Mouse (Mus musculus): ENCODE results near the gene Zfp53. TPM values are rescaled to one million over a fixed set of nuclear protein-coding genes. Genes with fewer than 3 reads are reported as not detected.
"Not testable (repeated sequence)": the region's sequence is repeated elsewhere in the genome, so short reads cannot be mapped to it uniquely, and the experiment has no call there.

Gene Zfp53
- polyA plus RNA-seq (2015; fragmentation: Nextera tagmentation; extraction: Ambion mirVana) = 3.0 and 3.6 TPM in 2 replicates

- Histone ChIP-seq H3K4me3 (replicated peaks) (peak within 1 kb of the TSS; percentile 78), H3K27ac (replicated peaks) (peak within 1 kb of the TSS; percentile 69), H3K9me3 (replicated peaks) (no peaks in the 10 kb centered on the region), H3K36me3 (replicated peaks) (0 out of 2 replicates have a peak, but pooled peaks cover 5% of the 10 kb centered on the region), H3K9ac (peak within 1 kb of the TSS; percentile 65), H3K27me3 (no peaks in the 10 kb centered on the region), H3K4me1 (replicated peaks) (peaks cover 20% of the 10 kb centered on the region), H3K4me2 (peak within 1 kb of the TSS; percentile 80)
- ATAC-seq (ENCODE audit: insufficient read depth) = peak; percentile 100
- 2% methylated on average over 34 of the region's 34 CpGs for WGBS (ENCODE audit: insufficient replicate concordance)
These were observed at the start of gene Zfp53 for GRCm38 (mm10) chr17:21488760-21489499. Gene Zfp53 (plus strand): TSS chr17:21488998.

GRCm38 (mm10) chr17:21449669-21450068 is 39.1 kb upstream of the Zfp53 start:
- Histone ChIP-seq H3K36me3 (replicated peaks) (peaks cover 4% of the 10 kb centered on the region; the same call in 1 of the 2 replicates), H3K9ac (peak overlapping the region; percentile 73), H3K27me3 (no peaks in the 10 kb centered on the region), H3K9me3 (replicated peaks) (no peaks in the 10 kb centered on the region), H3K4me3 (replicated peaks) (peak overlapping the region; percentile 80), H3K4me1 (replicated peaks) (peaks cover 16% of the 10 kb centered on the region), H3K4me2 (peak overlapping the region; percentile 86), H3K27ac (replicated peaks) (peak overlapping the region; percentile 89)
- 0% methylated on average over 3 of the region's 3 CpGs for WGBS (ENCODE audit: insufficient replicate concordance)
- ATAC-seq (ENCODE audit: insufficient read depth) = peak; percentile 77

- ATAC-seq (ENCODE audit: insufficient read depth) = peak; percentile 100
- H3K9me3 ChIP-seq (replicated peaks) = no peaks in the 10 kb centered on the region
- no peaks in the 10 kb centered on the region for H3K27me3 ChIP-seq
- H3K9ac ChIP-seq = peak within 1 kb of the TSS; percentile 73
- H3K4me2 ChIP-seq = peak within 1 kb of the TSS; percentile 86
- under 1% methylated on average over 26 of the region's 26 CpGs for WGBS (ENCODE audit: insufficient replicate concordance)
- peaks cover 4% of the 10 kb centered on the region; the same call in 1 of the 2 replicates for H3K36me3 ChIP-seq (replicated peaks)
- peak within 1 kb of the TSS; percentile 80 for H3K4me3 ChIP-seq (replicated peaks)
- H3K4me1 ChIP-seq (replicated peaks) = peaks cover 16% of the 10 kb centered on the region
- peak within 1 kb of the TSS; percentile 89 for H3K27ac ChIP-seq (replicated peaks)
These were observed 38.6 kb upstream of the Zfp53 start, which contains the start of gene Zfp51 for GRCm38 (mm10) chr17:21450138-21450704. Gene Zfp51 (plus strand): TSS chr17:21450374.

GRCm38 (mm10) chr17:21463550-21463949 is 25.2 kb upstream of the Zfp53 start:
- Histone ChIP-seq H3K4me1 (replicated peaks) (no peaks in the 10 kb centered on the region), H3K4me2 (no peak overlapping the region), H3K9ac (no peak overlapping the region), H3K36me3 (replicated peaks) (peaks cover 40% of the 10 kb centered on the region), H3K27ac (replicated peaks) (no peak overlapping the region), H3K9me3 (replicated peaks) (no peaks in the 10 kb centered on the region), H3K4me3 (replicated peaks) (no peak overlapping the region), H3K27me3 (no peaks in the 10 kb centered on the region)
- 80% methylated on average over 5 of the region's 5 CpGs for WGBS (ENCODE audit: insufficient replicate concordance)
- ATAC-seq (ENCODE audit: insufficient read depth) = no peak

GRCm38 (mm10) chr17:21472032-21472652 is 16.7 kb upstream of the Zfp53 start:
- 24% methylated on average over 3 of the region's 3 CpGs for WGBS (ENCODE audit: insufficient replicate concordance)
- no peak overlapping the region for H3K9ac ChIP-seq
- H3K27me3 ChIP-seq = no peaks in the 10 kb centered on the region
- no peak overlapping the region for H3K27ac ChIP-seq (replicated peaks)
- no peaks in the 10 kb centered on the region for H3K36me3 ChIP-seq (replicated peaks)
- H3K9me3 ChIP-seq (replicated peaks) = no peaks in the 10 kb centered on the region
- H3K4me3 ChIP-seq (replicated peaks) = no peak overlapping the region
- H3K4me2 ChIP-seq = no peak overlapping the region
- ATAC-seq (ENCODE audit: insufficient read depth) = no peak
- H3K4me1 ChIP-seq (replicated peaks) = peaks cover 28% of the 10 kb centered on the region

GRCm38 (mm10) chr17:21472653-21473307 is 16.0 kb upstream of the Zfp53 start:
- Histone ChIP-seq H3K4me3 (replicated peaks) (no peak overlapping the region), H3K9me3 (replicated peaks) (no peaks in the 10 kb centered on the region), H3K27me3 (no peaks in the 10 kb centered on the region), H3K36me3 (replicated peaks) (no peaks in the 10 kb centered on the region), H3K27ac (replicated peaks) (no peak overlapping the region), H3K4me2 (peak overlapping the region; percentile 36; the same call in 1 of the 2 replicates), H3K4me1 (replicated peaks) (peaks cover 28% of the 10 kb centered on the region), H3K9ac (no peak overlapping the region)
- ATAC-seq (ENCODE audit: insufficient read depth) = peak; percentile 76
- WGBS (ENCODE audit: insufficient replicate concordance) = 19% methylated on average over 2 of the region's 2 CpGs

GRCm38 (mm10) chr17:21473362-21474190 is 15.2 kb upstream of the Zfp53 start:
- peak overlapping the region; percentile 36 for H3K4me2 ChIP-seq
- 26% methylated on average over 14 of the region's 14 CpGs for WGBS (ENCODE audit: insufficient replicate concordance)
- H3K36me3 ChIP-seq (replicated peaks) = no peaks in the 10 kb centered on the region
- no peak overlapping the region for H3K27ac ChIP-seq (replicated peaks)
- no peaks in the 10 kb centered on the region for H3K9me3 ChIP-seq (replicated peaks)
- H3K27me3 ChIP-seq = no peaks in the 10 kb centered on the region
- H3K4me1 ChIP-seq (replicated peaks) = peaks cover 28% of the 10 kb centered on the region
- no peak overlapping the region for H3K9ac ChIP-seq
- peak; percentile 21; the same call in 1 of the 2 replicates for ATAC-seq (ENCODE audit: insufficient read depth)
- H3K4me3 ChIP-seq (replicated peaks) = no peak overlapping the region

- H3K9ac ChIP-seq; H3K9me3 ChIP-seq (replicated peaks); H3K27ac ChIP-seq (replicated peaks); ATAC-seq (ENCODE audit: insufficient read depth); H3K27me3 ChIP-seq; H3K36me3 ChIP-seq (replicated peaks): not testable (repeated sequence)
- Histone ChIP-seq H3K4me3 (replicated peaks) (peak overlapping the region; percentile 34), H3K4me2 (peak overlapping the region; percentile 52), H3K4me1 (replicated peaks) (peaks cover 28% of the 10 kb centered on the region)
- 13% methylated on average over 10 of the region's 10 CpGs for WGBS (ENCODE audit: insufficient replicate concordance)
These were observed 14.1 kb upstream of the Zfp53 start for GRCm38 (mm10) chr17:21474729-21475128.

- not testable (repeated sequence) for H3K9me3 ChIP-seq (replicated peaks); H3K36me3 ChIP-seq (replicated peaks); H3K4me2 ChIP-seq; H3K27ac ChIP-seq (replicated peaks); H3K9ac ChIP-seq; H3K4me3 ChIP-seq (replicated peaks); H3K27me3 ChIP-seq; ATAC-seq (ENCODE audit: insufficient read depth)
- peaks cover 28% of the 10 kb centered on the region for H3K4me1 ChIP-seq (replicated peaks)
- WGBS (ENCODE audit: insufficient replicate concordance) = 8% methylated on average over 1 of the region's 1 CpGs
These were observed 13.5 kb upstream of the Zfp53 start for GRCm38 (mm10) chr17:21475290-21475689.

- 43% methylated on average over 5 of the region's 9 CpGs for WGBS (ENCODE audit: insufficient replicate concordance)
- not testable (repeated sequence) for ATAC-seq (ENCODE audit: insufficient read depth)
These were observed 12.4 kb upstream of the Zfp53 start for GRCm38 (mm10) chr17:21476351-21476750.

More at GRCm38 (mm10) chr17:21476351-21476750, 12.4 kb upstream of the Zfp53 start:
- not testable (repeated sequence) for H3K4me3 ChIP-seq (replicated peaks); H3K27me3 ChIP-seq; H3K9me3 ChIP-seq (replicated peaks); H3K4me2 ChIP-seq; H3K27ac ChIP-seq (replicated peaks); H3K9ac ChIP-seq; H3K36me3 ChIP-seq (replicated peaks)
- peaks cover 26% of the 10 kb centered on the region for H3K4me1 ChIP-seq (replicated peaks)
